Comparison of ENCODE assay signal across 23 mouse cellular contexts in the genomic region with DNA sequence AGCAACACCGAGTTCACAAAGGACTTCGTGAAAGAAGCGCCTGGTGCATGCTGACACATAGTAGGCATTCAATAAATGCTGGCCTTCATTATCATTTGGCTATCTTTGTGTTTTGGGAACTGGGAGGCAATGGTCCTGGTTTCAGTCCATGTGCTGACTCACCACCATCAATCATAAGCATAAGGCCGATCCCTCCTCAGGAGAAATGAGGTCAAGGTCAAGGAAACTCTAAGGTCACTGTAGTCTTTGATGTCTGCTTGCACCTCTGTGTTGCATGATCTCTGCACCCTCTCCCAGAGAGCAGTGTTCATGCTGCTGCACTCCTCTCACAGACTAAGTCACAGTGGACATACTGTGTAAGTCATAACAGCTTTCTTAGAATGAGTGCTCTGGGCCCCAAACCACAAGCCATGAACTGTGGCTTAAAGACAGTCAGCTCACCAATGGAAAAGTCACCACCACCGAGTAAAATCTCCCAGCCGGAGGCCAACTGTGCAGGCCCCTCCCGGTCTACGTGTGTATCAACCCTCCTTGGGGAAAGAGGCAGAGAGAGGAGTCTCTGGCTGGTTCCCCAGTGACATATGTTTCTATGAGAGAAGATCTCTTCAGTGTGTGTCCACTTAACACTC. TPM values are rescaled to one million over a fixed set of nuclear protein-coding genes. Genes with fewer than 3 reads are reported as not detected.
DNase-seq lines count a peak whose midpoint lies in the region; ATAC-seq and TF ChIP-seq lines count a peak whose summit lies in the region.
"Had no signal": no experiment of that assay in that cellular context is flagged by ENCODE, and none has a peak within 500 bp of the region (broad histone marks: within the 10 kb centered on the region; RNA-seq: fewer than 3 reads in every experiment).

No protein-coding gene starts in this region.

- no peak overlapping the region for H3K9ac ChIP-seq in hindbrain, embryonic 13.5 days
- H3K9ac ChIP-seq in hindbrain, postnatal 0 days (replicated peaks; ENCODE audit: low read length): no peak overlapping the region
- H3K9ac ChIP-seq in embryonic facial prominence, embryonic 13.5 days: no peak overlapping the region
- no peak overlapping the region for H3K9ac ChIP-seq in limb, embryonic 15.5 days
- no peak overlapping the region for H3K9ac ChIP-seq in kidney, embryonic 15.5 days
- H3K9ac ChIP-seq: heart, embryonic 12.5 days; hindbrain, embryonic 15.5 days; midbrain, embryonic 15.5 days; neural tube, embryonic 12.5 days had no signal

- peak overlapping the region; percentile 24; the same call in 1 of the 2 replicates for H3K27ac ChIP-seq in hindbrain, embryonic 13.5 days
- no peak overlapping the region for H3K27ac ChIP-seq in hindbrain, postnatal 0 days
- no peak overlapping the region for H3K27ac ChIP-seq in embryonic facial prominence, embryonic 13.5 days
- no peak overlapping the region for H3K27ac ChIP-seq in limb, embryonic 15.5 days
- no peak overlapping the region for H3K27ac ChIP-seq in kidney, embryonic 15.5 days
- H3K27ac ChIP-seq: hindbrain, embryonic 15.5 days; left cerebral cortex, adult 2 months; macrophage; midbrain, embryonic 15.5 days; neural tube, embryonic 12.5 days had no signal

- no peak overlapping the region for H3K4me3 ChIP-seq in hindbrain, embryonic 13.5 days
- H3K4me3 ChIP-seq in hindbrain, postnatal 0 days (ENCODE audit: low read length): no peak overlapping the region
- no peak overlapping the region for H3K4me3 ChIP-seq in embryonic facial prominence, embryonic 13.5 days
- no peak overlapping the region for H3K4me3 ChIP-seq in limb, embryonic 15.5 days
- H3K4me3 ChIP-seq in kidney, embryonic 15.5 days (replicated peaks): no peak overlapping the region
- H3K4me3 ChIP-seq: forebrain, embryonic 10.5 days; heart, embryonic 12.5 days; hindbrain, embryonic 15.5 days; left cerebral cortex, adult 2 months; midbrain, embryonic 15.5 days; neural tube, embryonic 12.5 days had no signal

- peak; percentile 69 to 91 for DNase-seq in adrenal gland, adult (ENCODE audit: inconsistent age in 2 of 2, low spot score in 1 of 2)
- no peak for DNase-seq in adrenal gland, postnatal 4 days (ENCODE audit: low spot score in 2 of 2)
- no peak for DNase-seq in hindbrain, postnatal 0 days (ENCODE audit: low spot score)
- DNase-seq in gastrocnemius, postnatal 14 days: no peak
- DNase-seq: cerebellum, adult 18-20 months; cerebellum, postnatal 14 days; heart, postnatal 10 days; thymus, postnatal 14 days had no signal

- no peaks in the 10 kb centered on the region for H3K9me3 ChIP-seq in hindbrain, embryonic 13.5 days
- no peaks in the 10 kb centered on the region for H3K9me3 ChIP-seq in hindbrain, postnatal 0 days (ENCODE audit: low read length)
- no peaks in the 10 kb centered on the region for H3K9me3 ChIP-seq in embryonic facial prominence, embryonic 13.5 days
- no peaks in the 10 kb centered on the region for H3K9me3 ChIP-seq in limb, embryonic 15.5 days
- no peaks in the 10 kb centered on the region for H3K9me3 ChIP-seq in kidney, embryonic 15.5 days (replicated peaks)
- H3K9me3 ChIP-seq: forebrain, embryonic 10.5 days; heart, embryonic 12.5 days; hindbrain, embryonic 15.5 days; midbrain, embryonic 15.5 days; neural tube, embryonic 12.5 days had no signal

- 71% methylated on average over 8 of the region's 8 CpGs for WGBS in hindbrain, embryonic 13.5 days
- WGBS in hindbrain, postnatal 0 days: 76% methylated on average over 8 of the region's 8 CpGs
- 56% methylated on average over 8 of the region's 8 CpGs for WGBS in embryonic facial prominence, embryonic 13.5 days
- 59% methylated on average over 8 of the region's 8 CpGs for WGBS in limb, embryonic 15.5 days
- 77% methylated on average over 8 of the region's 8 CpGs for WGBS in kidney, embryonic 15.5 days

- H3K4me1 ChIP-seq in hindbrain, embryonic 13.5 days (replicated peaks): peaks cover 51% of the 10 kb centered on the region
- H3K4me1 ChIP-seq in hindbrain, postnatal 0 days (ENCODE audit: insufficient read depth, low read length): peaks cover 13% of the 10 kb centered on the region; the same call in 1 of the 2 replicates
- H3K4me1 ChIP-seq in embryonic facial prominence, embryonic 13.5 days: peaks cover 37% of the 10 kb centered on the region
- H3K4me1 ChIP-seq in limb, embryonic 15.5 days: peaks cover 13% of the 10 kb centered on the region
- peaks cover 5% of the 10 kb centered on the region; the same call in 1 of the 2 replicates for H3K4me1 ChIP-seq in kidney, embryonic 15.5 days

- H3K36me3 ChIP-seq in hindbrain, embryonic 13.5 days: no peaks in the 10 kb centered on the region
- no peaks in the 10 kb centered on the region for H3K36me3 ChIP-seq in hindbrain, postnatal 0 days (ENCODE audit: insufficient read depth, low read length)
- H3K36me3 ChIP-seq in embryonic facial prominence, embryonic 13.5 days: no peaks in the 10 kb centered on the region
- no peaks in the 10 kb centered on the region for H3K36me3 ChIP-seq in limb, embryonic 15.5 days
- 0 out of 2 replicates have a peak, but pooled peaks cover 4% of the 10 kb centered on the region for H3K36me3 ChIP-seq in kidney, embryonic 15.5 days
- H3K36me3 ChIP-seq: forebrain, embryonic 10.5 days; hindbrain, embryonic 15.5 days; midbrain, embryonic 15.5 days; neural tube, embryonic 12.5 days had no signal

- intact Hi-C loops in gastrocnemius, postnatal 14 days (cut with DNase I; ENCODE audit: low total_unique reads): no loop called here

- no peak for ATAC-seq in hindbrain, embryonic 13.5 days (ENCODE audit: low FRiP score)
- no peak for ATAC-seq in hindbrain, postnatal 0 days
- peak; percentile 48; the same call in 1 of the 2 replicates for ATAC-seq in embryonic facial prominence, embryonic 13.5 days (ENCODE audit: insufficient number of reproducible peaks, insufficient read depth, low FRiP score, low TSS enrichment, low read depth)
- 0 out of 2 replicates have a peak, but pooled peaks have one; percentile 20 for ATAC-seq in limb, embryonic 15.5 days (ENCODE audit: insufficient number of reproducible peaks, low FRiP score, low TSS enrichment, low read depth)
- no peak for ATAC-seq in kidney, embryonic 15.5 days (replicated peaks; ENCODE audit: low FRiP score)
- ATAC-seq: CD4-positive, CD25-positive, alpha-beta regulatory T cell, adult 4 months; intestine, postnatal 0 days; lung, postnatal 0 days; midbrain, embryonic 15.5 days; Patski had no signal

- no peaks in the 10 kb centered on the region for H3K27me3 ChIP-seq in hindbrain, embryonic 13.5 days
- no peaks in the 10 kb centered on the region for H3K27me3 ChIP-seq in hindbrain, postnatal 0 days (ENCODE audit: insufficient read depth, low read length)
- H3K27me3 ChIP-seq in embryonic facial prominence, embryonic 13.5 days: no peaks in the 10 kb centered on the region
- no peaks in the 10 kb centered on the region for H3K27me3 ChIP-seq in limb, embryonic 15.5 days
- no peaks in the 10 kb centered on the region for H3K27me3 ChIP-seq in kidney, embryonic 15.5 days
- H3K27me3 ChIP-seq: heart, embryonic 12.5 days; hindbrain, embryonic 15.5 days; midbrain, embryonic 15.5 days; neural tube, embryonic 12.5 days; Patski had no signal

- H3K4me2 ChIP-seq in hindbrain, embryonic 13.5 days: no peak overlapping the region
- no peak overlapping the region for H3K4me2 ChIP-seq in hindbrain, postnatal 0 days (ENCODE audit: low read depth, low read length)
- H3K4me2 ChIP-seq in embryonic facial prominence, embryonic 13.5 days: no peak overlapping the region
- no peak overlapping the region for H3K4me2 ChIP-seq in limb, embryonic 15.5 days
- H3K4me2 ChIP-seq in kidney, embryonic 15.5 days: no peak overlapping the region
- H3K4me2 ChIP-seq: heart, embryonic 12.5 days; hindbrain, embryonic 15.5 days; midbrain, embryonic 15.5 days; neural tube, embryonic 12.5 days had no signal

- no peak for TF ChIP-seq CTCF in hindbrain, postnatal 0 days (IDR thresholded peaks at IDR 0.05; ENCODE audit: low read depth)

RNA-seq across cellular contexts. Expression of a gene that starts 8.7 kb away (rescaled TPM):
- 10 to 100 TPM; 37.2 to 41.6 TPM for total RNA-seq in adrenal gland, postnatal 4 days (2021)
- polyA plus RNA-seq in hindbrain, embryonic 13.5 days (2015; fragmentation: Nextera tagmentation; extraction: Ambion mirVana): 42.3 and 42.6 TPM in 2 replicates
- 90.0 and 106 TPM in 2 replicates for total RNA-seq in hindbrain, postnatal 0 days (2014; rRNA removed)
- 38.6 and 39.9 TPM in 2 replicates for polyA plus RNA-seq in hindbrain, postnatal 0 days (2015; fragmentation: Nextera tagmentation; extraction: Ambion mirVana)
- 11.6 and 12.9 TPM in 2 replicates for polyA plus RNA-seq in embryonic facial prominence, embryonic 13.5 days (2015; fragmentation: Nextera tagmentation; extraction: Ambion mirVana)
- 10.4 and 10.6 TPM in 2 replicates for polyA plus RNA-seq in limb, embryonic 15.5 days (2015; fragmentation: Nextera tagmentation; extraction: Ambion mirVana)
- total RNA-seq in gastrocnemius, postnatal 14 days (2021): 10 to 100 TPM; 13.6 to 15.6 TPM
- 16.4 and 16.6 TPM in 2 replicates for polyA plus RNA-seq in kidney, embryonic 15.5 days (2015; fragmentation: Nextera tagmentation; extraction: Ambion mirVana)

Comparison
In these comparisons a context has a peak if more than half of its experiments do, and no peak if none do; other contexts are left out.
1. DNase-seq: peak in adrenal gland, adult (2 of 2); none in adrenal gland, postnatal 4 days (0 of 2), hindbrain, postnatal 0 days (single experiment) and gastrocnemius, postnatal 14 days (single experiment).
2. ATAC-seq: peak in embryonic facial prominence, embryonic 13.5 days (single experiment) and limb, embryonic 15.5 days (single experiment); none in hindbrain, embryonic 13.5 days (single experiment), hindbrain, postnatal 0 days (single experiment) and kidney, embryonic 15.5 days (single experiment).